Mouse (Mus musculus) fat pad, adult 2 months (tissue): Measurements from ENCODE around the gene Myo5c.

Source experiments
- DNase-seq: peaks from one replicate; pipeline ENCODE4 v3.0.0-alpha.2; 2011; ENCODE audit warnings: low read depth, low spot score; ENCODE audit errors: extremely low read depth

Myo5c gene

GRCm38 (mm10) chr9:75275051-75275450 is 43.2 kb downstream of the Myo5c start:
- no peak for DNase-seq

- no peak for DNase-seq
Observed at GRCm38 (mm10) chr9:75280814-75281213, 49.0 kb downstream of the Myo5c start.

GRCm38 (mm10) chr9:75282179-75282578 is 50.4 kb downstream of the Myo5c start:
- no peak for DNase-seq

- DNase-seq, result no peak
Observed at GRCm38 (mm10) chr9:75282830-75283229, 51.0 kb downstream of the Myo5c start.

GRCm38 (mm10) chr9:75283636-75284035 is 51.8 kb downstream of the Myo5c start:
- DNase-seq, result no peak

GRCm38 (mm10) chr9:75285363-75285762 is 53.5 kb downstream of the Myo5c start:
- no peak for DNase-seq

GRCm38 (mm10) chr9:75287636-75288035 is 55.8 kb downstream of the Myo5c start:
- DNase-seq, result no peak

GRCm38 (mm10) chr9:75289545-75289944 is 57.7 kb downstream of the Myo5c start:
- no peak for DNase-seq

GRCm38 (mm10) chr9:75299342-75299741 is 67.5 kb downstream of the Myo5c start:
- DNase-seq, result no peak

GRCm38 (mm10) chr9:75303033-75303432 is 71.2 kb downstream of the Myo5c start:
- no peak for DNase-seq

- no peak for DNase-seq
Observed at GRCm38 (mm10) chr9:75303701-75304261, 72.0 kb downstream of the Myo5c start.

GRCm38 (mm10) chr9:75304286-75304685 is 72.5 kb downstream of the Myo5c start:
- DNase-seq, result no peak

GRCm38 (mm10) chr9:75306126-75306898 is 74.5 kb downstream of the Myo5c start, which contains the start of gene Gnb5:
TSS of gene Gnb5 (plus strand) at chr9:75306288.
- DNase-seq, result no peak

- DNase-seq, result no peak
Observed at GRCm38 (mm10) chr9:75307015-75307414, 75.2 kb downstream of the Myo5c start.

- DNase-seq, result no peak
Observed at GRCm38 (mm10) chr9:75308621-75309020, 76.8 kb downstream of the Myo5c start.

- DNase-seq, result no peak
Observed at GRCm38 (mm10) chr9:75312008-75312407, 80.2 kb downstream of the Myo5c start.

- no peak for DNase-seq
Observed at GRCm38 (mm10) chr9:75313138-75313831, 81.5 kb downstream of the Myo5c start.

GRCm38 (mm10) chr9:75313832-75314516 is 82.2 kb downstream of the Myo5c start:
- no peak for DNase-seq

- DNase-seq, result no peak
Observed at GRCm38 (mm10) chr9:75314517-75315105, 82.8 kb downstream of the Myo5c start.

GRCm38 (mm10) chr9:75315238-75315637 is 83.4 kb downstream of the Myo5c start:
- no peak for DNase-seq

- no peak for DNase-seq
Observed at GRCm38 (mm10) chr9:75316771-75317170, 85.0 kb downstream of the Myo5c start.
